Mouse (Mus musculus): ENCODE data around the gene Tm9sf4.
A peak's percentile ranks its signal among the peaks of the same experiment; 100 is the strongest.

Tm9sf4 gene

GRCm38 (mm10) chr2:153160844-153161683 lies at the start of gene Tm9sf4:
Gene Tm9sf4, plus strand, starts transcription at chr2:153161303.
- DNase-seq (ENCODE audit: low read depth, low spot score): peak; percentile 91

- no peak for DNase-seq (ENCODE audit: low read depth, low spot score)
Observed at GRCm38 (mm10) chr2:153115679-153116081, 45.4 kb upstream of the Tm9sf4 start.

GRCm38 (mm10) chr2:153117051-153117486 lies 44.0 kb upstream of the Tm9sf4 start:
- DNase-seq (ENCODE audit: low read depth, low spot score): no peak

- no peak for DNase-seq (ENCODE audit: low read depth, low spot score)
Observed at GRCm38 (mm10) chr2:153119488-153119887, 41.6 kb upstream of the Tm9sf4 start.

- DNase-seq (ENCODE audit: low read depth, low spot score): no peak
Observed at GRCm38 (mm10) chr2:153120126-153120525, 41.0 kb upstream of the Tm9sf4 start.

GRCm38 (mm10) chr2:153121821-153122615 lies 39.1 kb upstream of the Tm9sf4 start:
- no peak for DNase-seq (ENCODE audit: low read depth, low spot score)

- no peak for DNase-seq (ENCODE audit: low read depth, low spot score)
Observed at GRCm38 (mm10) chr2:153122701-153123100, 38.4 kb upstream of the Tm9sf4 start.

GRCm38 (mm10) chr2:153125875-153126274 lies 35.2 kb upstream of the Tm9sf4 start:
- no peak for DNase-seq (ENCODE audit: low read depth, low spot score)

- peak; percentile 39 for DNase-seq (ENCODE audit: low read depth, low spot score)
Observed at GRCm38 (mm10) chr2:153131019-153131418, 30.1 kb upstream of the Tm9sf4 start.

GRCm38 (mm10) chr2:153134237-153134636 lies 26.9 kb upstream of the Tm9sf4 start:
- peak; percentile 42 for DNase-seq (ENCODE audit: low read depth, low spot score)

- no peak for DNase-seq (ENCODE audit: low read depth, low spot score)
Observed at GRCm38 (mm10) chr2:153136211-153136610, 24.9 kb upstream of the Tm9sf4 start.

- peak; percentile 39 for DNase-seq (ENCODE audit: low read depth, low spot score)
Observed at GRCm38 (mm10) chr2:153139158-153139557, 21.9 kb upstream of the Tm9sf4 start.

GRCm38 (mm10) chr2:153139996-153140613 lies 21.0 kb upstream of the Tm9sf4 start:
- DNase-seq (ENCODE audit: low read depth, low spot score): peak; percentile 68

GRCm38 (mm10) chr2:153142620-153143199 lies 18.4 kb upstream of the Tm9sf4 start:
- DNase-seq (ENCODE audit: low read depth, low spot score): peak; percentile 64

- DNase-seq (ENCODE audit: low read depth, low spot score): no peak
Observed at GRCm38 (mm10) chr2:153145346-153145745, 15.8 kb upstream of the Tm9sf4 start.

GRCm38 (mm10) chr2:153147236-153147635 lies 13.9 kb upstream of the Tm9sf4 start:
- no peak for DNase-seq (ENCODE audit: low read depth, low spot score)

- DNase-seq (ENCODE audit: low read depth, low spot score): peak; percentile 75
Observed at GRCm38 (mm10) chr2:153147715-153148114, 13.4 kb upstream of the Tm9sf4 start.

GRCm38 (mm10) chr2:153149742-153150141 lies 11.4 kb upstream of the Tm9sf4 start:
- DNase-seq (ENCODE audit: low read depth, low spot score): no peak

GRCm38 (mm10) chr2:153151026-153151425 lies 10.1 kb upstream of the Tm9sf4 start:
- DNase-seq (ENCODE audit: low read depth, low spot score): no peak

GRCm38 (mm10) chr2:153151926-153152665 lies 9.0 kb upstream of the Tm9sf4 start:
- DNase-seq (ENCODE audit: low read depth, low spot score): no peak

GRCm38 (mm10) chr2:153153033-153153450 lies 8.1 kb upstream of the Tm9sf4 start:
- DNase-seq (ENCODE audit: low read depth, low spot score): no peak
